Mouse (Mus musculus) ES-E14 (cell line): Measurements from ENCODE around the gene Magi2.

ENCODE experiments used
- CHD2 ChIP-seq: IDR thresholded peaks from 2 replicates; pipeline ENCODE4 v1.6.1; 2014; ENCODE audit warnings: mild to moderate bottlenecking, low read depth, low read length, inconsistent platforms
- MAFK ChIP-seq: IDR thresholded peaks from 2 replicates; pipeline ENCODE4 v1.6.1; 2014; ENCODE audit warnings: mild to moderate bottlenecking, low read depth, low read length, inconsistent platforms; ENCODE audit not compliant: insufficient read depth
- ZC3H11A ChIP-seq: IDR thresholded peaks from 2 replicates; pipeline ENCODE4 v1.6.1; 2012; ENCODE audit warnings: low read depth, mild to moderate bottlenecking, inconsistent platforms, low read length, borderline replicate concordance

GRCm38 (mm10) chr5:20610640-20611039 lies 1383.8 kb downstream of the Magi2 start:
- TF ChIP-seq CHD2, result no peak
- TF ChIP-seq ZC3H11A, result no peak
- no peak for TF ChIP-seq MAFK
